9 mouse cellular contexts compared by ENCODE assay signal in genomic region chr4:153357539-153358242, GRCm38 (mm10).
DNase-seq lines count a peak whose midpoint lies in the region; ATAC-seq lines count a peak whose summit lies in the region.
"Had no signal": no experiment of that assay in that cellular context is flagged by ENCODE, and none has a peak within 500 bp of the region (broad histone marks: within the 10 kb centered on the region; RNA-seq: fewer than 3 reads in every experiment).

No protein-coding gene starts in this region.

- peak; percentile 70 for DNase-seq in forebrain, embryonic 11.5 days (ENCODE audit: low spot score)
- DNase-seq in ES-CJ7 (ENCODE audit: low read depth, low spot score) = peak; percentile 62
- DNase-seq in embryonic facial prominence, embryonic 11.5 days (ENCODE audit: low spot score) = peak; percentile 83
- peak; percentile 88 for DNase-seq in midbrain, embryonic 11.5 days (ENCODE audit: low spot score, missing footprints)
- no peak for DNase-seq in right cerebral cortex, adult 2 months (ENCODE audit: low spot score in 2 of 2)
- no peak for DNase-seq in thymus, postnatal 36 days
- DNase-seq in frontal cortex, postnatal 36 days (ENCODE audit: low spot score in 2 of 2) = no peak
- DNase-seq: layer of hippocampus, postnatal 36 days had no signal

- no peak overlapping the region for H3K27ac ChIP-seq in forebrain, embryonic 11.5 days (ENCODE audit: low read depth, low read length)
- H3K27ac ChIP-seq in forebrain, embryonic 12.5 days = no peak overlapping the region
- H3K27ac ChIP-seq in embryonic facial prominence, embryonic 11.5 days (replicated peaks; ENCODE audit: low read depth, low read length) = no peak overlapping the region
- no peak overlapping the region for H3K27ac ChIP-seq in midbrain, embryonic 11.5 days (ENCODE audit: low read depth, low read length)

- no peaks in the 10 kb centered on the region for H3K27me3 ChIP-seq in forebrain, embryonic 11.5 days (ENCODE audit: control insufficient read depth, insufficient read depth, low read length)
- no peaks in the 10 kb centered on the region for H3K27me3 ChIP-seq in forebrain, embryonic 12.5 days
- no peaks in the 10 kb centered on the region for H3K27me3 ChIP-seq in embryonic facial prominence, embryonic 11.5 days (ENCODE audit: control insufficient read depth, insufficient read depth, low read length)
- H3K27me3 ChIP-seq in midbrain, embryonic 11.5 days (ENCODE audit: control insufficient read depth, insufficient read depth, low read length) = no peaks in the 10 kb centered on the region

- no peaks in the 10 kb centered on the region for H3K9me3 ChIP-seq in forebrain, embryonic 11.5 days (ENCODE audit: control insufficient read depth, low read length)
- no peaks in the 10 kb centered on the region for H3K9me3 ChIP-seq in forebrain, embryonic 12.5 days
- no peaks in the 10 kb centered on the region for H3K9me3 ChIP-seq in embryonic facial prominence, embryonic 11.5 days (replicated peaks; ENCODE audit: control insufficient read depth, low read length)
- H3K9me3 ChIP-seq in midbrain, embryonic 11.5 days (ENCODE audit: control insufficient read depth, low read length) = no peaks in the 10 kb centered on the region

- H3K4me3 ChIP-seq in forebrain, embryonic 11.5 days (ENCODE audit: low read depth, low read length) = no peak overlapping the region
- H3K4me3 ChIP-seq in forebrain, embryonic 12.5 days (replicated peaks) = no peak overlapping the region
- no peak overlapping the region for H3K4me3 ChIP-seq in embryonic facial prominence, embryonic 11.5 days (ENCODE audit: low read depth, low read length)
- H3K4me3 ChIP-seq in midbrain, embryonic 11.5 days (ENCODE audit: low read depth, low read length) = no peak overlapping the region

- no peak overlapping the region for H3K9ac ChIP-seq in forebrain, embryonic 11.5 days (ENCODE audit: low read length)
- no peak overlapping the region for H3K9ac ChIP-seq in forebrain, embryonic 12.5 days
- no peak overlapping the region for H3K9ac ChIP-seq in embryonic facial prominence, embryonic 11.5 days (replicated peaks; ENCODE audit: low read length)
- no peak overlapping the region for H3K9ac ChIP-seq in midbrain, embryonic 11.5 days (ENCODE audit: low read length)

- ATAC-seq in forebrain, embryonic 11.5 days (replicated peaks; ENCODE audit: low FRiP score) = no peak
- no peak for ATAC-seq in forebrain, embryonic 12.5 days (ENCODE audit: low FRiP score)
- no peak for ATAC-seq in embryonic facial prominence, embryonic 11.5 days (replicated peaks; ENCODE audit: insufficient number of reproducible peaks, low FRiP score, low TSS enrichment, low read depth)
- no peak for ATAC-seq in midbrain, embryonic 11.5 days (ENCODE audit: low FRiP score)

- H3K4me1 ChIP-seq in forebrain, embryonic 11.5 days (replicated peaks; ENCODE audit: control insufficient read depth, insufficient read depth, low read length) = no peaks in the 10 kb centered on the region
- peaks cover 11% of the 10 kb centered on the region for H3K4me1 ChIP-seq in forebrain, embryonic 12.5 days
- H3K4me1 ChIP-seq in embryonic facial prominence, embryonic 11.5 days (ENCODE audit: control insufficient read depth, insufficient read depth, low read length) = no peaks in the 10 kb centered on the region
- no peaks in the 10 kb centered on the region for H3K4me1 ChIP-seq in midbrain, embryonic 11.5 days (ENCODE audit: control insufficient read depth, insufficient read depth, low read length)

- H3K36me3 ChIP-seq in forebrain, embryonic 11.5 days (ENCODE audit: control insufficient read depth, insufficient read depth, low read length) = no peaks in the 10 kb centered on the region
- no peaks in the 10 kb centered on the region for H3K36me3 ChIP-seq in forebrain, embryonic 12.5 days (replicated peaks)
- H3K36me3 ChIP-seq in embryonic facial prominence, embryonic 11.5 days (replicated peaks; ENCODE audit: control insufficient read depth, insufficient read depth, low read depth, low read length) = no peaks in the 10 kb centered on the region
- H3K36me3 ChIP-seq in midbrain, embryonic 11.5 days (ENCODE audit: control insufficient read depth, insufficient read depth, low read length) = no peaks in the 10 kb centered on the region

- WGBS in forebrain, embryonic 11.5 days = 60% methylated on average over 9 of the region's 9 CpGs
- 56% methylated on average over 9 of the region's 9 CpGs for WGBS in forebrain, embryonic 12.5 days
- 55% methylated on average over 9 of the region's 9 CpGs for WGBS in embryonic facial prominence, embryonic 11.5 days
- 67% methylated on average over 9 of the region's 9 CpGs for WGBS in midbrain, embryonic 11.5 days

- H3K4me2 ChIP-seq in forebrain, embryonic 11.5 days (ENCODE audit: low read depth, low read length, severe bottlenecking) = no peak overlapping the region
- H3K4me2 ChIP-seq in forebrain, embryonic 12.5 days = no peak overlapping the region
- no peak overlapping the region for H3K4me2 ChIP-seq in embryonic facial prominence, embryonic 11.5 days (ENCODE audit: low read depth, low read length)
- H3K4me2 ChIP-seq in midbrain, embryonic 11.5 days = no peak overlapping the region

Comparison
In these comparisons a context has a peak if more than half of its experiments do, and no peak if none do; other contexts are left out.
1. DNase-seq: peak in forebrain, embryonic 11.5 days (single experiment), ES-CJ7 (single experiment), embryonic facial prominence, embryonic 11.5 days (single experiment) and midbrain, embryonic 11.5 days (single experiment); none in right cerebral cortex, adult 2 months (0 of 2), thymus, postnatal 36 days (0 of 2) and frontal cortex, postnatal 36 days (0 of 2).